Mouse (Mus musculus): ENCODE data around the gene Tmem230. TPM values are rescaled to one million over a fixed set of nuclear protein-coding genes. Genes with fewer than 3 reads are reported as not detected.

Tmem230 gene
- total RNA-seq, 2 experiments from 2014 or later: 28.0 to 30.2 TPM

GRCm38 (mm10) chr2:132276249-132276648, 28.6 kb upstream of the Tmem230 start:
- intact Hi-C loops (cut with DNase I): no loop called here
- no peak for DNase-seq (ENCODE audit: low spot score in 2 of 2)

- no peak for DNase-seq (ENCODE audit: low spot score in 2 of 2)
- intact Hi-C loops (cut with DNase I): no loop called here
Measured at GRCm38 (mm10) chr2:132275527-132275926, 27.9 kb upstream of the Tmem230 start.

GRCm38 (mm10) chr2:132272694-132273389, 25.2 kb upstream of the Tmem230 start:
- DNase-seq (ENCODE audit: low spot score in 2 of 2): no peak
- intact Hi-C loops (cut with DNase I): no loop called here

GRCm38 (mm10) chr2:132270331-132270951, 22.8 kb upstream of the Tmem230 start:
- intact Hi-C loops (cut with DNase I): no loop called here

GRCm38 (mm10) chr2:132269217-132269616, 21.6 kb upstream of the Tmem230 start:
- intact Hi-C loops (cut with DNase I): no loop called here
- DNase-seq (ENCODE audit: low spot score in 2 of 2): no peak

More at GRCm38 (mm10) chr2:132270331-132270951, 22.8 kb upstream of the Tmem230 start:
- DNase-seq (ENCODE audit: low spot score in 2 of 2): no peak

GRCm38 (mm10) chr2:132266086-132266485, 18.5 kb upstream of the Tmem230 start:
- no peak for DNase-seq (ENCODE audit: low spot score in 2 of 2)
- intact Hi-C loops (cut with DNase I): no loop called here

GRCm38 (mm10) chr2:132265196-132265595, 17.6 kb upstream of the Tmem230 start:
- DNase-seq (ENCODE audit: low spot score in 2 of 2): no peak
- intact Hi-C loops (cut with DNase I): no loop called here

GRCm38 (mm10) chr2:132264266-132264710, 16.7 kb upstream of the Tmem230 start:
- peak in 1 of 2 experiments; percentile 28 for DNase-seq (ENCODE audit: low spot score in 2 of 2)
- intact Hi-C loops (cut with DNase I): no loop called here

- intact Hi-C loops (cut with DNase I): no loop called here
- peak; percentile 19 to 28 for DNase-seq (ENCODE audit: low spot score in 2 of 2)
Measured at GRCm38 (mm10) chr2:132263421-132264265, 16.0 kb upstream of the Tmem230 start.

- DNase-seq (ENCODE audit: low spot score in 2 of 2): peak; percentile 99
- intact Hi-C loops (cut with DNase I): no loop called here
Measured at GRCm38 (mm10) chr2:132262879-132263398, 15.3 kb upstream of the Tmem230 start, which contains the start of gene Cds2. Cds2 (plus strand) TSS chr2:132263148.

GRCm38 (mm10) chr2:132262175-132262574, 14.6 kb upstream of the Tmem230 start:
- DNase-seq (ENCODE audit: low spot score in 2 of 2): no peak
- intact Hi-C loops (cut with DNase I): no loop called here

GRCm38 (mm10) chr2:132260601-132261000, 13.0 kb upstream of the Tmem230 start:
- DNase-seq (ENCODE audit: low spot score in 2 of 2): no peak
- intact Hi-C loops (cut with DNase I): no loop called here

- intact Hi-C loops (cut with DNase I): no loop called here
Measured at GRCm38 (mm10) chr2:132257350-132258068, 9.9 kb upstream of the Tmem230 start.

GRCm38 (mm10) chr2:132253603-132254002, 6.0 kb upstream of the Tmem230 start:
- no peak for DNase-seq (ENCODE audit: low spot score in 2 of 2)

More at GRCm38 (mm10) chr2:132257350-132258068, 9.9 kb upstream of the Tmem230 start:
- no peak for DNase-seq (ENCODE audit: low spot score in 2 of 2)

GRCm38 (mm10) chr2:132252542-132253528, 5.2 kb upstream of the Tmem230 start, which contains the start of gene Pcna:
Pcna (minus strand) TSS chr2:132253314.
- intact Hi-C loops (cut with DNase I): no loop called here

More at GRCm38 (mm10) chr2:132253603-132254002, 6.0 kb upstream of the Tmem230 start:
- intact Hi-C loops (cut with DNase I): no loop called here

GRCm38 (mm10) chr2:132251911-132252310, 4.3 kb upstream of the Tmem230 start:
- intact Hi-C loops (cut with DNase I): no loop called here
- DNase-seq (ENCODE audit: low spot score in 2 of 2): no peak

More at GRCm38 (mm10) chr2:132252542-132253528, 5.2 kb upstream of the Tmem230 start, which contains the start of gene Pcna:
- DNase-seq (ENCODE audit: low spot score in 2 of 2): peak; percentile 96 to 97

GRCm38 (mm10) chr2:132243370-132243769, 4.2 kb downstream of the Tmem230 start:
- intact Hi-C loops (cut with DNase I): loop anchor here (5.0 kb wide), 1 partner anchor 416 kb away; no protein-coding TSS in a partner anchor

More at GRCm38 (mm10) chr2:132243370-132243769, 4.2 kb downstream of the Tmem230 start:
- no peak for DNase-seq (ENCODE audit: low spot score in 2 of 2)
